Mouse (Mus musculus) stomach, embryonic 16.5 days (tissue): ENCODE measurements around the gene Foxred2. TPM values are rescaled to one million over a fixed set of nuclear protein-coding genes. Genes with fewer than 3 reads are reported as not detected.
A peak's percentile ranks its signal among the peaks of the same experiment; 100 is the strongest.

Experiments used
- ATAC-seq: fragments of 200-750 bp; cut with Nextera tagmentation; 2 replicates; pipeline ENCODE4 v1.8.0; 2017; ENCODE audit warnings: moderate number of reproducible peaks, moderate TSS enrichment; ENCODE audit not compliant: insufficient read depth, low FRiP score
- H3K27ac ChIP-seq: fragments of 300-500 bp; sonication (generic); 2 replicates; pipeline ENCODE4 v1.5.1; 2014; ENCODE audit warnings: low read length
- H3K27me3 ChIP-seq: fragments of 300-500 bp; sonication (generic); 2 replicates; pipeline ENCODE4 v1.6.1; 2014; ENCODE audit warnings: low read length, control low read depth, mixed read lengths; ENCODE audit not compliant: control insufficient read depth, insufficient read depth
- H3K36me3 ChIP-seq: fragments of 300-500 bp; sonication (generic); 2 replicates; pipeline ENCODE4 v1.6.1; 2014; ENCODE audit warnings: low read length; ENCODE audit not compliant: control insufficient read depth, insufficient read depth
- H3K4me1 ChIP-seq: fragments of 300-500 bp; sonication (generic); 2 replicates; pipeline ENCODE4 v1.6.1; 2014; ENCODE audit warnings: low read length, control low read depth, mixed read lengths; ENCODE audit not compliant: control insufficient read depth, insufficient read depth
- H3K4me2 ChIP-seq: fragments of 300-500 bp; sonication (generic); 2 replicates; pipeline ENCODE4 v1.6.1; 2014; ENCODE audit warnings: low read depth, low read length, mixed read lengths
- H3K4me3 ChIP-seq: fragments of 300-500 bp; sonication (generic); replicated peaks from 2 replicates; pipeline ENCODE4 v1.5.1; 2014; ENCODE audit warnings: mild to moderate bottlenecking, low read length
- H3K9ac ChIP-seq: fragments of 300-500 bp; sonication (generic); 2 replicates; pipeline ENCODE4 v1.6.1; 2014; ENCODE audit warnings: low read length
- H3K9me3 ChIP-seq: fragments of 300-500 bp; sonication (generic); replicated peaks from 2 replicates; pipeline ENCODE4 v1.6.1; 2016; ENCODE audit warnings: low read length, control low read depth; ENCODE audit not compliant: control insufficient read depth
- WGBS: fragments of 180-500 bp; shearing (Covaris S2); extraction: QIAGEN DNeasy Blood & Tissue Kit; methylation state at CpG from one replicate; pipeline ENCODE4 v1.1.7; 2014; 5-methylcytosine and 5-hydroxymethylcytosine counted together
- polyA plus RNA-seq: library from polyadenylated mRNA; unstranded; fragments of >200 nt; fragmentation: Nextera tagmentation; extraction: Ambion mirVana; gene quantifications from 2 replicates; pipeline ENCODE4 v1.2.1, GENCODE M21; 2015

Gene Foxred2
- polyA plus RNA-seq, 1 experiment from 2014 or later, result 3.3 TPM

- peak overlapping the region; percentile 78 for H3K4me2 ChIP-seq
- no peaks in the 10 kb centered on the region for H3K9me3 ChIP-seq
- peak; percentile 23; the same call in 1 of the 2 replicates for ATAC-seq
- WGBS, result 8% methylated on average over 52 of the region's 52 CpGs
- peaks cover 8% of the 10 kb centered on the region; the same call in 1 of the 2 replicates for H3K4me1 ChIP-seq
- H3K27me3 ChIP-seq, result peaks cover 12% of the 10 kb centered on the region
- H3K9ac ChIP-seq, result peak overlapping the region; percentile 65
- H3K27ac ChIP-seq, result no peak overlapping the region
- peak overlapping the region; percentile 51 for H3K4me3 ChIP-seq
- H3K36me3 ChIP-seq, result peaks cover 18% of the 10 kb centered on the region; the same call in 1 of the 2 replicates
Measured at GRCm38 (mm10) chr15:77955440-77956403, 800 bp downstream of the Foxred2 start.

DNA sequence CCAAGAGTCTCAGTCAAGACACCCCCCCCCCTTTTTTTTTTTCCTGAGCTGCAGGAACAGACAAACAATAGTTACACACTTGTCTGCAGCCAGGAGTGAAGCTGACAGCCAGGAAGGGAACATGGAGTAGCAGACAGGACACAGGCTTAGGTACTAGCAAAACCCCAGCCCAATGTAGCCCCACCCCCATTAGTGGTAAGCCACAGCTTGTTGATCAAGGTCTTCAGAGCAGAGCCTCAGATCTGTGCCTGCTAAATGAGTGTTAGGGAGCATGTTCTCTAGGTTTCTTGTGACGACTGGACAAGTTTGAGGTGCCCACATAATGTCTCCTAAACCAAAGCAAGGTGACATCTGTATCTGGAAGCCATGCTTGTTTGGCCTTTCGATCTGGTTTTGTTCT, 2.2 kb downstream of the Foxred2 start:
- no peak overlapping the region for H3K4me2 ChIP-seq
- no peaks in the 10 kb centered on the region for H3K9me3 ChIP-seq
- H3K4me3 ChIP-seq, result no peak overlapping the region
- H3K27me3 ChIP-seq, result peaks cover 12% of the 10 kb centered on the region
- 83% methylated on average over 2 of the region's 2 CpGs for WGBS
- no peak overlapping the region for H3K27ac ChIP-seq
- ATAC-seq, result no peak
- peaks cover 8% of the 10 kb centered on the region; the same call in 1 of the 2 replicates for H3K4me1 ChIP-seq
- peaks cover 7% of the 10 kb centered on the region; the same call in 1 of the 2 replicates for H3K36me3 ChIP-seq
- no peak overlapping the region for H3K9ac ChIP-seq

DNA sequence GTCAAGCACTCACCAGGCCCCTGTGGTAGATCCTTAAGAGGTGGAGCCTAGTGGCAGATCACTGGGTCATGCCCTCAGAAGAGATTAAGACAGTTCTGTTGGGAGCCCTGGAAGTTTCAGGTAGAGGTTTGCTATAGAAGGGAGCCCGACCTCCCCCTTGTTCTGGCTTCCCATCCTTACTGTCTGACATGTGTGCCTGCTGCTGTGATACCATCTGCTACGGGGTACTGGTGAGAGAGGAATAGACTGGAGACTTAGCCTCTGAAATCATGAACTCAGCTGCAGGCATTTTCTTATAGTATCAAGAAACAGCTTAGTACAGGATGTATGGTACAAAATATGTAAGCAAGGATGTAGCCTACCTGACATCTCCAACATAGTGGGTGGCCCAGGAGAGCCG, 3.6 kb downstream of the Foxred2 start:
- 87% methylated on average over 3 of the region's 3 CpGs for WGBS
- no peaks in the 10 kb centered on the region for H3K9me3 ChIP-seq
- ATAC-seq, result no peak
- peaks cover 12% of the 10 kb centered on the region for H3K27me3 ChIP-seq
- no peaks in the 10 kb centered on the region for H3K36me3 ChIP-seq
- no peak overlapping the region for H3K4me3 ChIP-seq
- H3K4me1 ChIP-seq, result peaks cover 8% of the 10 kb centered on the region; the same call in 1 of the 2 replicates
- H3K4me2 ChIP-seq, result no peak overlapping the region
- H3K27ac ChIP-seq, result no peak overlapping the region
- H3K9ac ChIP-seq, result no peak overlapping the region

- Histone ChIP-seq H3K36me3 (no peaks in the 10 kb centered on the region), H3K4me1 (no peaks in the 10 kb centered on the region), H3K27ac (no peak overlapping the region), H3K4me2 (no peak overlapping the region), H3K27me3 (no peaks in the 10 kb centered on the region), H3K4me3 (no peak overlapping the region), H3K9me3 (no peaks in the 10 kb centered on the region), H3K9ac (no peak overlapping the region)
- ATAC-seq, result no peak
- WGBS, result 81% methylated on average over 7 of the region's 7 CpGs
Measured at GRCm38 (mm10) chr15:77949061-77949460, 7.5 kb downstream of the Foxred2 start.

DNA sequence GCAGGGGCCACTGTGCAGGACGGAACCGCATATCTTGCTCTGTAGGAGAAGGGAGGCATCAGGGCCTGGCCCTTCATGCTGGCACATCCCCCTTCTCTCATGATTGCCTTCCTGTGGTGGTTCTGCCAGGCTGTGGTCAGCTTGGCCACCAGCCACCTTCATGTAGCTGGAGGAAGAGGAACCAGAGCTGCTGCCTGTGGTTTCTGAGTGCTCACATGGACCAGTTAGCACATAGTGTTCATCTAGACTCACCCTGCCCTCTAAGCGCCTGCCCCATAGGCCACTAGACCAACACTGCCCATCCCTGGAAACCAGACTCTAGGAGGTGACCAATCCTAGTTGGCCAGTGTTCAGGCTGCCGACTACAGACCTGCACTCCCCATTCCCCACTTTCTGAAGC, 10.8 kb downstream of the Foxred2 start:
- Histone ChIP-seq H3K4me1 (no peaks in the 10 kb centered on the region), H3K4me3 (no peak overlapping the region), H3K27me3 (no peaks in the 10 kb centered on the region), H3K9ac (no peak overlapping the region), H3K9me3 (no peaks in the 10 kb centered on the region), H3K27ac (no peak overlapping the region), H3K36me3 (no peaks in the 10 kb centered on the region), H3K4me2 (no peak overlapping the region)
- ATAC-seq, result no peak
- 84% methylated on average over 4 of the region's 4 CpGs for WGBS

- ATAC-seq, result no peak
- 77% methylated on average over 3 of the region's 3 CpGs for WGBS
Measured at GRCm38 (mm10) chr15:77941563-77941962, 15.0 kb downstream of the Foxred2 start.

DNA sequence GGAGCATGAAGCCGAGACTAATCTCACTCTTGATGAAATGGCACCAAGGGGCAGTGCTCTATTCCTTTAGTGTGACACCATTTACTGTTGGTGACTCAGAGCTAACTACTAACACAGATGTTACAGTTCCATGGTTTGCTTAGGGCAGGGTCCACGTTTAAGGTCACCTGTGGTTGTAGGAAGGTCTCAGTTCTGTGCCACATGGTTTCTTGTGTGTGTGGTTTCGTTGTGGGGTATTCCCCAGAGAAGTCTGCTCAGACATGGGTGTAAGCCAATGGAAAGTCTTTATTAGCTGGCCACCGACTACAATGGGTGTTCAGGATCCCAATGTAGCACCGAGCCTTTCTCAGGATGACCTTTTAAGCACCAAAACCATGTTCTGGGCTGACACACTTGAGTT, 18.0 kb downstream of the Foxred2 start:
- H3K4me1 ChIP-seq, result 0 out of 2 replicates have a peak, but pooled peaks cover 2% of the 10 kb centered on the region
- H3K4me3 ChIP-seq, result no peak overlapping the region
- H3K9me3 ChIP-seq, result no peaks in the 10 kb centered on the region
- ATAC-seq, result no peak
- no peak overlapping the region for H3K27ac ChIP-seq
- WGBS, result 68% methylated on average over 5 of the region's 5 CpGs
- no peak overlapping the region for H3K4me2 ChIP-seq
- no peaks in the 10 kb centered on the region for H3K36me3 ChIP-seq
- H3K9ac ChIP-seq, result no peak overlapping the region
- H3K27me3 ChIP-seq, result no peaks in the 10 kb centered on the region; the same call in 1 of the 2 replicates

More at GRCm38 (mm10) chr15:77941563-77941962, 15.0 kb downstream of the Foxred2 start:
- H3K36me3 ChIP-seq, result no peaks in the 10 kb centered on the region
- no peaks in the 10 kb centered on the region for H3K9me3 ChIP-seq
- no peak overlapping the region for H3K27ac ChIP-seq
- no peak overlapping the region for H3K4me3 ChIP-seq
- H3K4me1 ChIP-seq, result no peaks in the 10 kb centered on the region
- no peak overlapping the region for H3K9ac ChIP-seq
- H3K4me2 ChIP-seq, result no peak overlapping the region
- H3K27me3 ChIP-seq, result no peaks in the 10 kb centered on the region

GRCm38 (mm10) chr15:77935673-77936375, 20.7 kb downstream of the Foxred2 start:
- 78% methylated on average over 14 of the region's 14 CpGs for WGBS
- Histone ChIP-seq H3K9me3 (no peaks in the 10 kb centered on the region), H3K4me3 (no peak overlapping the region), H3K27me3 (no peaks in the 10 kb centered on the region; the same call in 1 of the 2 replicates), H3K9ac (0 out of 2 replicates have a peak overlapping the region, but pooled peaks have one; percentile 16), H3K4me2 (no peak overlapping the region), H3K36me3 (no peaks in the 10 kb centered on the region), H3K4me1 (0 out of 2 replicates have a peak, but pooled peaks cover 3% of the 10 kb centered on the region), H3K27ac (no peak overlapping the region)
- no peak for ATAC-seq

DNA sequence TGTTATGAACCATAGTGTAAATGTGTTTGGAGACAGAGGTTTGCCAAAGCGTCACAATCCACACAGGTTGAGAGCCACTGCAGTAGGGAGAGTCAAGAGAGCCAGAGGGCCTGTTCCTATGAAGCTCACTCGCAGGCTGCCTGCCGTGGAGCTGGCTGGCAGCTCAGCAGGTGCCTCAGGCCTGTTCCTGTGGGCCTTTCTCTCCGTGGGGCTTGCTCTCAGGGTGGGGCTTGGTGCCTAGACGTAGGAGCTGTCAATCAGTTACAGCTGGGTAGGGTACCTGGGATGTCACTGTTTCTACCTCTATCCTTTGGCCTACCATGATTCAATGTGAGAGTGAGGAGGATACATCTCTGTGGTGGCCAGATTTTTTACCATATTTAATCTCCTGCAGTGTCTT, 21.6 kb downstream of the Foxred2 start:
- no peak overlapping the region for H3K9ac ChIP-seq
- no peak for ATAC-seq
- H3K4me3 ChIP-seq, result no peak overlapping the region
- no peaks in the 10 kb centered on the region; the same call in 1 of the 2 replicates for H3K27me3 ChIP-seq
- no peaks in the 10 kb centered on the region for H3K36me3 ChIP-seq
- H3K4me2 ChIP-seq, result no peak overlapping the region
- H3K4me1 ChIP-seq, result 0 out of 2 replicates have a peak, but pooled peaks cover 3% of the 10 kb centered on the region
- 68% methylated on average over 5 of the region's 5 CpGs for WGBS
- no peak overlapping the region for H3K27ac ChIP-seq
- H3K9me3 ChIP-seq, result no peaks in the 10 kb centered on the region
